Mouse (Mus musculus) cerebellum, postnatal 14 days (tissue): ENCODE measurements at regions not wholly inside any gene's neighbourhood (a gene's known extent, or its start where the extent isn't known, plus 50 kb on each side); places are given as distances from the start of the nearest gene placed in this dataset.

Experiments
- DNase-seq, 2 experiments: peaks; one replicate each; pipeline ENCODE4 v3.0.0; 2021; ENCODE audit warnings: mixed read lengths in 2 of 2

DNA sequence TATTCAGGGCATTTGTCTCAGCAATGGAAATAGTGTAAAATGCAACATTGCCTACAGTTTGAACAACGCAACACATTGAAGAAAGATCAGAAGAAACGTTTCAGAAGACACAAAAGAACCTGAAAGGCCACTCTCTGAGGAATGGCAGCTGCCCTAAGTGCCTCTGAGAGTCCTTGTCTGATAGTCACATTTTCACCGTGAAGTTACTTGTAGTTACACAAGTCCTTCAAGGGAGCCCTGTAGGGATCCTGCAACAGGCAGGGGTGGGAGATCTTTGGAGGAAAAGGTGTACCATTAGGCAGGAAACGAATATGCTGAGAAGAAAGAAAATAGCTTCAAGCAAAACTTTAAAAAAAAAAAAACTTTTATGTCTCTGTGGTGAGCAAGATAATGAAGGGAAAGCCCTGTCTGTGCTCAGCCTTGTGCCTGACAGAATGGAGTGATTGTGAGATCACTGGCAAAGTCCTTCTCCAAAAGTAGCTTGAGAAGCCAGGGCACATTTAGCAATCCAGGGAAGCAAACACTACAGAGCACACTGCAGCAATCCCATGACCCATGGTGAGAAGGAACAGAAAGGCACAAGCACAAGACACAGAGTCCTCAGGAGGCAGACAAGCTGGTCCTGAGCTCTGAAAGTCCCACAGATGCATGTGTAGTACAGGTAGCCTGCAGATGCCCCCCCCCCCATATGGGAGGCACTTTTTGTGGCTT lies 112.3 kb upstream of the Tnfaip3 start:
- no peak for DNase-seq

DNA sequence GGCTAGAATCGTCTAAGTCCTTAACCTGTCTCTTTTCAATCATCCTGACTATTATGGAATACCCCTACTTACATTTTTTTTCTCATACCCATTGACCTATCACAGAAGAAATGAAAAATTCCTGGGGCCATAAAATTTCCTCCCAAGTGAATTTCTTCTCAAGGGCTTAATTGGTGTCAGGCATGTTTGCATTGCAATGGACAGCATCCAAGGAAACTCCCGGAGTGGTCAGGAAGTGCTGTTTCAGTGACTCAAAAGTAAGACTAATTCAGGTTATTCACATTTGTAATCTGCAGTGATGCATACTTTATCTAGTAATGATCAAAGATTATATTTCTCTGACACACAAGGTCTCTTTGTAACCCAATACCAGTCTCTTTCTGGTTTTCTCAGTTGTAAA lies 111.5 kb upstream of the Tnfaip3 start:
- DNase-seq, result no peak

DNA sequence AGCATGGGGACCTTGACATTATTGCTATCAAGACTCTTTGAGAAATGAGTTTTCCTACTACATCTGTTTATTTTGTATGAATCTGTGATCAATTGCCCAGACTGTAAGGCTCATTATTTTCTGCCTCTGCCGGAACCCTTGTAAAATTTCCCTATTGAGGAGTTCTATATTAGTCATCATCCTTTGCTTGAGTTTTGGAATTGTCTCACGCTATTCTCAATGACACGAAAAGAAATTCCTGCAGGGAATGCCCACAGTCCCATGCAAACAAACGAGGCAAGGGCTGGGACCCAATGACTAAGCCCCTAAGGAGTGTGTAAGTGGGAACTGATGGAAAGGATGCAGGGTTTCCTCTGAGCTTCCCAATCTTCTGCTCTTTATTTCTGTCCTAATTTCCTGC lies 111.0 kb upstream of the Tnfaip3 start:
- DNase-seq, result no peak

DNA sequence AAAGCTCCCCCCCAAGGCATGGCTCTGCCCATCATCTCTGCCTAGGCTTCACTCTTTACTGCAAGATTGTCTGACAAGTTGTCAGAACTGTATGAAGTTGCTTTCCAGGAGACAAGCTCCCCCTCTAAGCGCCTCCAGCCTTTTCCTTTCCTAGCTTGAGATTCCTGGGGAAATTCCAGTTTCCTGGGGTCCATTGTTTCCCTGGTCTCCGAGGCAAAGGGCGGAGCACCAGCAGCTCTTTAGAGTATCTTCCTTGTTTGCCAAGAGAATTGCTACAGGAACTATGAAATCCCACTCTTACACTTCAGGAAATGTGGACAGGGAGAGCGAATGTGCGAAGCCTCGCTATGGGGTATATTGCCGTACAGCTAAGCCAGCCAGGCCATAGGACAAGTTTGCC lies 108.2 kb upstream of the Tnfaip3 start:
- no peak for DNase-seq

DNA sequence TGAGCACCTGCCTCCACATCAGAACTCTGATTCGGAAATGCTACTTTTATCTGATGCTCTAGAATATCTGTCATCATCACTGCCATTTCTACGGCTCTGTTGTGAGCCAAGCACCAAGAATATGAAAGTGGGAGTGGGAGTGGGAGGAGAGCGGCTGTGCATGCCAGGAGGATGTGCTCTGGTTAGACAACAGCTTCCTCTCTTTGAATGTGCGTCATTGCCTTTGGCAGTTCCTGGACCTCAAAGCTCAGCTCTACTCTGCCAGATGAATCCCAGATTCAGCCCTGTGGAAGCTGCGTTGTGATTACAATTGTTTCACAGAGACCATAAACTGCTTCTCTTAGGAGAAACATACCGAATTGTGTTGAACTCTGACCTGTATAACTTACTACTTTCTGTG lies 106.8 kb upstream of the Tnfaip3 start:
- DNase-seq, result no peak

DNA sequence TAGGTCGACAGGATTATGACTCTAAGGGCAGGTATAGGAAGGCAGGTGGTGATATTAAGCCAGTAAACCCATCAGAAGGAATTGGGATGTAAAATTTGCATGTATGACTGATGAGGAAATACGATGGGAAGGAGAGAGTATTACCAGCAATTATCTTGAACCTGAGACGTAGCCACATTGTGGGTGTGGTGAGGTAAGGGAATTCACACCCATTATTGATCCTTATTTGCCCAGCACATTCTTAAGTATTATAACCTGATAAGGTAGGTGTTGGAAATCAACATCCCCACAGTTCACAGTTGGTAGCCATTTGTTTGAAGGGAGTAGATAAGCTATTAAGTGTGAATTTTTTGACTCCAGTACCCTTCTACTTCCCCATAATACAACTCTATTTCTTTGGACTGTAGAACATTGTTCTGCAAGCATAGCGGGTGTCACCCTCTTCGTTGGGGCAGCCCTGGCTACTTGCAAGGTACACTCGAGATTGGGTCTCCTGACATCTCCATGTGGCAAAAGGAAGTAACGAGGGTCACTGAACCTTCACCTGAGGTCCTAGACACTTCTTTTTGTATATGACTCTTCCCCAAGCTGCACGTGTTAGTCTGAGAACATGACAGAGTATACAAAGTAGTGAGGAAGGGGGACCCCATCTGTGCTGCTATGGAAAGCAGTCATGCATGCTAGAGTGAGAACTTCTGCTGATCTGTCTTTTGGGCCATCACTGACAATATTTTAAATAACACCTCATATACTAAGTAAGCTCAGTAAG lies 104.0 kb upstream of the Tnfaip3 start:
- no peak for DNase-seq

DNA sequence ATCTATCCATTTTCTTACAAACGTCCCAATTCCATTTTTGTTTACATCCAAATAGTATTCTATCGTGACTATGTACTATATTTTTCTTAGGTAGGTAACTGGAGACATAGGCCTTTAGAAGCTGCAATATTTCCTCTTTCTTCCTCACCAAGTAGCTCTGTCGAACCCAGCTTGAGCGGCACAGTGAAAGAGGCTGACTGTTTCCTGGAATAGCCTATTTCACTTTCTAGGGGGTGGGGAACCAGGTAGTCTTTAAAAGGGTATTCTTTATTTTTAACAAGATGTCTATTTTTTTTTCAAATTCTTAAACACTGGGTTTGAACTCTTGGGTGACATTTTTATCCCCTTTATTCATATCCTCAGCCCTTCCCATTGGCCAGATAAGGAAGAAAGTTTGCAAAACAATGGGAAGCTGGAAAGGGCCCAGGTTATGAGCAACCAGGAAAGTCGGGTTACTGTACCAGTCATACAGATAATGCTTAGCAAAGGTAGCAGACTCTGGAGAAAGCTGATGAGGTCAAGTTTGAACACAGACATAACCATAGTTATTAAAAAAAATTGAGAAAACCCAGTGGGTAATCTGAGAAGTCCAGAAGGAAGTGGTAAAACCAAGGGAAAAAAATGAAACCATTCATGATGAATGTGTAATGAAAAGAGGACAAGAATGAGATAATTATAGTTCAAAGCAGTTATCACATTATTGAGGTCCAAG lies 103.3 kb upstream of the Tnfaip3 start:
- DNase-seq, result no peak

DNA sequence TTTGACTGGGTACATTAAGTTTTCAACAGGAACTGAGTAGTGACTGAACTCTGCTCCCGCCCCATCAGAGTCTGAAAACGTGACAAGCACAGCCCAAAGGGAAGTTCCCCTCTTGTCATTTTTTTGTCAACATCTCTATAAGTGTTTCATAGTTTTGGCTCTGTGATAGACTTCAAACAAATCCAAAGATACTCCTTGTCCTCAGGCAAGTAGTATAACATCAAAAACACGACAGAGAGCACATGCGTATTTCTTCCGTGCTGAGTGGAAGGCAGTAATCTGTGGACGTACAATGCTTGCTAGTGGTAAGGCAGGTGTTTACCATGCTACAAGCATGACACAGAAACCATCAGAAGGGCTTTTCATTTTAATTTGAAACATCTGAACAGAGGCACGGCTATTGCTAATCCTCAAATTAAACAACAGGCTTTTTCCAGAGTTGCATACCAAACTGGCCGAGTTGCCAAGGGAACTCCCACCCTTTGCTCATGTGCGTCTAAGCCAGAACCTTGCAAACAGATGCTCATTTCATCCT lies 101.7 kb upstream of the Tnfaip3 start:
- DNase-seq, result no peak

DNA sequence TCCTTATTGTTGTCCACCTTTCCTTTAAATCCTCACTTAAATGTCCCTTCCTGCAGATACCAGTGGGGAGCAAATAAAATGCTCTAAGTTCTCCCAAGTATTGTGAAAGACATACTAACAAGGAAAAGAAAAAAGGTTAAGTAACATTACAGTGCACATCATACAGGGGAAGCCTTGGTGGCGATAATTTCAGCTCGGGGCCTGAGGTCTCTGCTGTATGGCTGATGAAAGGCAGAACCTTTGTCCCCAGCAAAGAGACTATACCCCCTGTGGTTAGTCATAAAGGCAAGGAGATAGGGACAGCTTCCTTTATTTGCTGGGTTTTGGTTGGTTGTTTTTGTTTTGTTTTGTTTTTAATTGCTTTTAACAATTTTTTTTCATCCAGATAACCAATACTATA lies 97.0 kb upstream of the Tnfaip3 start:
- no peak for DNase-seq

DNA sequence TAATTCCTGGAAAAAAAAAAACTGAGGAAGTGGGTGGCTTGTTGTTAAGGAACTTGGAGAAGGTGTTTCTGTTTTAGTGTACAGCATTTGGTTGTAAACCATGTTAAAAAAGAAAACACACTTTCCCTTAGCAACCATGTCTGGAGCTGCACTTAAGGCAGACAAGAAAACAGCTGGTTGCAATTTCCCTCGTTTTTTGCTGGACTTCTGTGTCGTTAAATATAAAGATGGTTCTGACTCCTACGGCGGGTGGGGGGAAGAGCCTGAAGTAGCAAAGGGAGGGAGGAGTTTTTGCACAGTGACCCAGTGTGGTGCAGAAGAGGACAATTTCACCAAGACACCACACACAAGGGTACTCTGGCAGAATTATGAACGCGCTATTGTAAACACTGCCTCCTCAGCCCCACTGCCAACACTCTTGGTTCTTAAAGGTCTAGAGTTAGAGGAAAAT lies 89.8 kb upstream of the Tnfaip3 start:
- DNase-seq, result no peak

DNA sequence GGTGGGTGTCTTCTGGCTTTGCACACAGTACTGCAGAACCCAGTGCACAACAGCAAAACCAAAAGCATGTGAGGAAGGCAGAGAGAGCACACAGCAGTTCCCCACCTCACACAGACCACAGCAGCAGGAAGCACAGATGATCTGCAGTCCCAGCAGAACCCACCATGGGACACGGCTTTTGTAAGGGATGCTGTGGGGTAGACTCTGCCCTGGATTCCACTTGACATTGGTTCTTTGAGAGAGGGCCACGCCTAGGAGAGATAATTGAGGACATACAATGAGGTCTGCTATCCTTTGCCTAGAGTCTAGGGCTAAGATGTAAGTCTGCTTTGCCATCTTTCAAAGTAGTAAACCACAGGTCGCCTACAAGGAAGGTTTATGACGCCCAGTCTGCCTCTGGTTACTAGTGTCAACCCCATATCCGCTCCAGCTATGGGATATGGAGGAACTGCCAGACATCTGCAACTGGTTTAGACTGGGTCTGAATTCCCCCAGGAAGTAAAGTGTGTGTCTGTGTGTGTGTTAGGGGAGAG lies 89.3 kb upstream of the Tnfaip3 start:
- DNase-seq, result no peak

DNA sequence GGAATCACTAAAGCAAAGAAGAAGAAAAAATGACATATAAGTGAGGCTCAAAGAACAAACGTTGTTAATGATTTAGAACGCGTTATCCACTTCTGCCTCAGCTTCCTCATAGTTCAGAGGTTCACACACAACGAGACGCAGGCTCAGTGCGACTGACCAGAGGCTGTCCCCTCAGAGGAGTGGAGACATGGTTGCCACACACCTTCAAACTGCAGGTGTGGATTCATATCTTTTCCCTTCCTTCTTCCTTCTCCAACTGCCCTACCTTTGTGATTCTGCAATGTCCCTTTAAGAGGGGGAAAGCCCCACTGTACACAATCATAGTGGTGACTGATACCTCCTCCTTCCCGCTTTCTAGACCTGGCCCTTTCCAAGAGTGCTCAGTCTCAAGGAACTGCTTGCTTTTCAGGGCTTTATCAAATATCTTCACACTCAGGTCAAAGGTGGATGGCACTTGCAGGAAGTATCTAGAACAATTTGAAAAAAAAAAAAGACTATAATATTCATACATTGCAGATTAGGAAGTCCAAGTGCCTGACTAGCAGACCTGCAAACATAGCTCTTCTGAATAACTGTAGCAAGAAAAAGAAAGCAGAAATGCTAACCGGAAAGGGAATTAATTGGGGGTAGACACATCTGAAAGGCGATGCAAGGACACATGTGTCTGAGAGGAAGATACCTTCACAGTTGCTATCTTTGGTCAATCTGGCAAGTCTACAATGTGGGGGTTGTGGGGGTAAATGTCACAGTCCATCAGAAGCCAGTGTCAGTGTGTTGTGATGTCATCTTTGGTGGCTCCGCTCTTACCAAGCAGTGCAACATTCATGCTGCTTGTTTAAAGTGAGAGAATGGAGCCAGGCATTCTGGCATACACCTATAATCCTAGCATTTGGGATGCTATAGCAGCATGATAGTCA lies 84.2 kb upstream of the Tnfaip3 start:
- no peak for DNase-seq

DNA sequence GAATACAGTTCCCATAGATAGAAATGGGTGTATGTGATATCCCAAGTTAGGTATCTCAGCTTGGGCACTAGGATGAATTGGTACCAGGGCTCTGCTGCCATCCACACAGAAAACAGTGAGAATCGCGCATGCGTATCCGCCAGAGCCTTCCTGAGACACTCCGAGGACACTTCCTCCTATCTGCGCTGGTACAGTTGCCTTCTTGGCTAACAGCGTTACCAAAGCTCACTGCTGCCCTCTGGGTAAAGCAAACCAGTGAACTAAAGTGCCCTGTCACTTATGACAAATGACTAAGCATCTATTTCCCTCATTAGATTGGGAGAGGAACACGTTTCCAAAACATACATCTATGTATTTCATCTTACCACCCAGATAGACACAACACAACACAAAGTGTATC lies 78.8 kb upstream of the Tnfaip3 start:
- DNase-seq, result peak; percentile 11 to 22

DNA sequence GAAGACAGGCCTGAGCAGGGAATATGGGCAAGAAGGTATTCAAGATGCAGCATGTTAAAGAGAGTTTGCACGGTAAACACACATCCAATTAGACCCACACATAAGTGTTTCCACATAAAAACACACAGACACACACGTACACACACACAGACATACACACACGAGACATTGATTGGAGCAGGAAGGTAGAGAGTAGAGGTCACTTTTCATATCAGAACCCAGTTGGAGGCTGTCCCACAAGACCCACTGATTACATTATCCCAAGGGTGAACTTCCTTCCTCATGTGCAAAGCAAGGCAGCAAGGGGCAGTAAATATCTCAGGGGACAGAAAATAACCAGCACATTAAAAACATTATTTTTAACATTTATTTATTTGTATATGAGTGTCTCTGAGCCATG lies 78.2 kb upstream of the Tnfaip3 start:
- DNase-seq, result no peak

DNA sequence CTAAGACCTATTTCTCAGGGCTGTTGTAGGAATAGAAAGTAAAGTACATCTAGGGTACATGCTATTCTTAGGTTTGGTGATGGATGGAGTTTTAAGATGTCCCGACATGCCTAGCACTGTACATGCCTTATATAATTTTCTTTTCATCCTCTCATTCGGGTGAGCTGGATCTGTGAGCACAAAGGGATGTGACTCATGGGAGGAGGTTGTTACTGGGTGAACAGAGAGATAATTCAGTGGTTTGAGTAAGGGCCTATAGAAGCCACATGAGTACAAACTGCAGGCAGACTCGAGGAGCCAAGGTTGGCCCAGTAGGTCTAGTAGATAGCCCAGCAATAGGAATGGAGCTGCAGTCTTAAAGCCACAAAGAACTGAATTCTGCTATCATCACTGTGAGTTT lies 76.5 kb upstream of the Tnfaip3 start:
- no peak for DNase-seq

DNA sequence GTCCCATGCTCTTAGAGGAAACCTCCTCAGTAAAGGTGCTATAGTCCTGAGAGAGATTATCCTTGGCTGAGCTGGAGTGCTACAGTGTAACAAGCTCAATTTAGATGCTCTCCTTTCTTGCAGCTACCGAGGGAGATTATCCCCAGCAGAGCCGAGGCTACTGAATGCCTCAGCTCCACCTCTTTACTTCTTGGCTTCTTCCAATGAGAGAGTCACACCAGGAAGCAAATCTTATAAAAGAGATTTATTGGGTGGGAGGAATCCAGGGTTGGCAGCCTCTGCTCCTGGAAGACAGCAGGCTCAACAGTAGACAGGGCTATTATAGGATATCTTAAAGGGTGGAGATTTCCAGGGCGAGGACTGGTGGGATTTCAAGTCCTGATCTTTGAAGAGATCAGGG lies 75.7 kb upstream of the Tnfaip3 start:
- DNase-seq, result no peak

DNA sequence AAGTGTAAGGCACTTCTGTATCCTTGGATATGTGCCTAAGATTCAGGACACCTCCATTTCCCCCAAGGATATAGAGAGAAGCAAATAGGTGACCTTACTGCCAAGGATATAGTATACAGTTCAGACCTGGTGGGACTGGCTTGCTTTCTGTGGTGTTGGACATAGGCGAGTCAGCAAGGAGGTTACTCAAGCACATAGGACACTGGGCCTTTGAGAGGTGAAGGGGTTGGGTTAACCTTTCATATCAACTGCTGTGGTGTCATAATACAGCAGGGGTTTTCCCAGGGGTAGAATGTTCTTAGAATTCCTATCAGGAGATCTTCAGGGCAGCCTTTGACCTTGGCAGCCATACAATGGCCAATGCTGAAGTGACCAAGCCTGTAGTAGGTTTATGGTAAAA lies 71.5 kb upstream of the Tnfaip3 start:
- DNase-seq, result no peak

DNA sequence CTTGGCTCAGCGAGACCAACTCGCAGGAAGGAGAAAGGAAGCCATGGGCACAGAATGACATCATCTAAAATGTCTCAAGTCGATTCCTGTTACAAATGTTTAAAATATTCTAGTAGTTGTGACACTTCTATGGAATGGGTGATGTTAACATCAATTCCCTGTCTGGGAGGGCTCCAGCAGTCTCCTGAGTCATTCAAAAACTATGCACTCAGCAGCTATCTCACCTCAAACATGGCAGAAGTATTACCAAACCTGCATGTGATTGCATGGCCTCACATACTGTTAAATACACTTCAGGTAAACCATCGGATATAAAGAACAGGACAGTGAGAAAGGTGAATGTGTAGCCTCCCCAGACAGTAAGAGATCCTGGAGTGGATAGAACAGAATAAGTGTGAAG lies 66.7 kb upstream of the Tnfaip3 start:
- no peak for DNase-seq

DNA sequence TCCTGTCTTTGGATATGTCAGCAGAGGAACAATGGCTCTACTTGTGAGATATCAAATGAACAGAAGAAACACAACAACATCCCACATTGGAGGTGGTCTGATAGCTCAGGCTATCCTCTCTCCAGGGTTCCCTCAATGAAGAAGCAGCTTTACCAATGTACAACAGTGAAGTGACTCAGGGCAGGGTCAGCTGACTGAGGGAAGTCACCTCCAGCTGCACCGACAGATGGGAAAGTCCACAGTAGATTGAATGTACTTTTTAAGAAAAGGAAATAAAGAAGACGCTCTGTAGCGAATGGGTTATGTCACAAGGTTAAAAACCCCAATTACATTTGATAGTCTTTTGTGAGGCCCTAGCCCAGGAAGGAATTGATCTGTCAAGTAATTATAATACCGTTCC lies 62.6 kb upstream of the Tnfaip3 start:
- no peak for DNase-seq

DNA sequence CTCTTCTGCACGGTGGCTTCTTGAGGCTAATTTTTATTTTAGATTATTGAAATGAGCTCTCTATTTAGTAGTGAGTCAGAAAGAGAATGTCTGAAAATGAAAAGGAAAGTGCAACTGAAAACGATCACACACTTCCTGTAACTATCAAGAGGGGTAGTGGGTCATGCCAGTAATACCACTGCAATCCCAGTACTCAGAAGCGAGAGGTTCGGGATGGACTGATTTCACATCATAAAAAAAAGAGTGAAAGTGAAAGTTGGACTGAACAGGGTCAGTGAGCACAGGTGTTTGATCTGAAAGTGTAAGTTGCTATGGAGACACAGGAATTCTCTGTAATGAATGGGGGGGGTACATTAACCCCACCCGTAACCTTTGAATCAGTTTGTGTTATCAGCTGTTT lies 52.9 kb upstream of the Tnfaip3 start:
- DNase-seq, result no peak

DNA sequence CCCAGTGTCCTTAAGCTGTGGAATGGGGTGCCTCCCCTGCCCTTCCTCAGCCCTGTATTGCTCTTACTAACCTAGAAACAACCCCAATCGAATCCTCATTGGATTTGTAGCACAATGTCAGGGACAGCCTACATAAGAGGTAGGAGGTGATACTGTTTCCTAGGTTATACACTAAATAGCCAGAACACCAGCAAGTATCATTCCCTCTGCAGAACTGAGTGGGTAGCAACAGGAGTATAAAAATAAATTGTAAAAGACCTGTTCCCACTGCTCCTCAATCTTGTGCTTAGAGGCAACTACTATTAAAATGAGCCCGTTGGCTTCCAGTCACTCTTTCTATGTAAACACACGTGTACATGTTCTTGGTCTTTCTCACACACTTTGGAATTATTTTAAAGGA lies 52.2 kb upstream of the Tnfaip3 start:
- no peak for DNase-seq

DNA sequence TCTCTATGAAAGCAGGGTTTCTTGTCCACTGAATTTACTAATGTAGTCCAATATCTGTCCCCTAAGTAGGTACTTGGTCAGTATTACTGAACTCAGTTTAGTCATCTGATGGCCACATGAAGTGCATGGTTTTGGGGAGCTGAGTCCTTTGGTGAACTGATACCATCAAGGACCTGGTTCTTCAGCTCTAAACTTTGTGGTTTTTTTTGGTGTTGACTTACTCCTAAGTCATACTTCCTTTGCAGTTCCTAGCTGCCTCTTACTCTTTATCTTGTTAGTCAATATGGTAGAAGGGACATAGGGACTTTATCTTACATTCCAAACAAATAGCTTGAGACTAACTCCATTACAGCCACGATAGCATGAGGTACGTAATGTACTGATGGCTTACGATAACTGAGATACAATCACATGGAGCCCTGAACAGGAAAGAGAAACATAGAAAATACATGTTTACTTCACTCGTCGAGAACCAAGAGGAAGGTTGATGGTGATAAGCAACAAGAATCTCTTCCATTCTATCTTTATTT lies 51.4 kb upstream of the Tnfaip3 start:
- no peak for DNase-seq
